Mouse (Mus musculus) ovary, postnatal 14 days (tissue): ENCODE results near the gene Mymk.
A peak's percentile ranks its signal among the peaks of the same experiment; 100 is the strongest.

Experiments used
- DNase-seq: peaks from one replicate; pipeline ENCODE4 v3.0.0; 2022; ENCODE audit warnings: low spot score

The Mymk gene

DNA sequence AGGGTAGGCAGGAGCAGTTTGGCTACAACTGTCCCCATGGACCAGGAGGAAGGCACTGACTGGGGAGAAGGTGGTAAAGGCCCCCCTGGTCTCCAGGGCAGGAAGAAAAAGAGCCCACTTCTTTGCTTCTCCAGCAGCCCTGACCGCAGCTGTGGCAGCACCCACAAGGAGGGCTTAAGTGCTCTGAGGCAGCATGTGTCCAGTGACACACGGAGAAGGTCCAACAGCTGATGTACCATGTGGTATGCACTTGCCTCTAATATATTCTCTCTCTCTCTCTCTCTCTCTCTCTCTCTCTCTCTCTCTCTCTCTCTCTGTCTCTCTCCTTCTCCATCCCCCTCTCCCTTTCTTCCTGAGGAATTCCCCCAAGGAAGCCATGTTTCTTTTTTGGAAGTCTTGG, at the start of gene Mymk:
TSS of gene Mymk (minus strand) at position 202 of the 400 bp plus-strand sequence.
- DNase-seq: no peak

DNA sequence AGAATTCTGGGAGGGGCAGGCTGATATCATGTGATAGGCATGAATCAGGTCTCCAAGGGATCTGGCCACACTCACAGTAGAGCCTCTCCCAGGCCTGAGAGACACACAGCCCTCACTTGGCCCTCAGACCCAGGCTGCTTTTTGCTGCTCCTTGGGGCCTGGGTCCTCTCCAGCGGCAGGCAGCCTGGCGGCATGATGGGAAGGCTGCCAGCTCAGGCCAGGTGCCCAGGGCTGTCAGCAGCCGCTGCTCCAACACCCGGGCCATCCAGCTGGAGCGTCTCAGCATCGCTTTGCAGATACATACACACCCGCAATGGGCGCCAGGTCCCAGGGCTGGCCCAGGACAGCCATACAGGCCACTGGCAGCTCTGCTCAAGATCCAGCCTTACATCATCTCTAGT, 48.3 kb upstream of the Mymk start:
- DNase-seq: no peak

- DNase-seq: no peak
Measured at GRCm38 (mm10) chr2:27119766-27120165, 47.8 kb upstream of the Mymk start.

DNA sequence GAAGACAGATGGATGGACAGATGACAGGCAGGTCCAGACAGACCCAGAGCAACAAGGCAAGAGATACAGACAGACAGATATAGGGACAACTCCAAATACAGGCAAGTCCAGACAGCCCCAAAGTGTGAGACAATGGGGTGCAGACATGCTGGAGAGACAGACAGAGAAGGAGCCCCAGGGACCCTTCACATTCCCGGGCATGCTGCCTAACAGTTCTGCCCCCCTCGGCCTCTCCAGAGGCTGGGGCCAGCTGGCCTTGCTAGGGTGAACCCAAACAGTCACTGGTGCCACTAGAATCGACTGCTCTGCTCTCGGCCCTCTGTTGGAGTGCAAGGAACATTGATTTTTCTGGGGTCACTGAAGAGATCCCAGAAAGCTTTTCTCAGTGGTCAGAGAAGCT, 46.5 kb upstream of the Mymk start:
- DNase-seq: no peak

GRCm38 (mm10) chr2:27114169-27114568, 42.2 kb upstream of the Mymk start:
- DNase-seq: no peak

DNA sequence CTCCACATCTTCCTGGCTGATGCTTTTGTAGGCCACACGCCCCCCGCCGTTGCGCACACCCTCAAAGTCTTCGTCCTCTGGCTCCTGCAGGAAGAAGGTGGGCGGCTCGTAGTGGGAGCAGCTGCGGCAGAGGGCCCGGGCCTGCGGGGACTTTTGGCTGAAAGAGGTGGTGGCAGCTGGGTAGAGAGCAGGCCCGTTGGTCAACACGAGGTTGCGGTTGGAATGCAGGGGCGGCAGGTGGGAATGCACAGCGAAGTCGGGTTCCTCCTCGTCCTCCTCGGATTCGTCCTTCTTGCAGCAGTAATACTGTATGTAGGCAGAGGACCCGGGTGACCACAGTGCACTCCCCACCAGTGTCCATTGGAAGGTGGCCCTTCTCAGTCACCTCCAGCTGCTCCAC, 40.6 kb upstream of the Mymk start:
- no peak for DNase-seq

DNA sequence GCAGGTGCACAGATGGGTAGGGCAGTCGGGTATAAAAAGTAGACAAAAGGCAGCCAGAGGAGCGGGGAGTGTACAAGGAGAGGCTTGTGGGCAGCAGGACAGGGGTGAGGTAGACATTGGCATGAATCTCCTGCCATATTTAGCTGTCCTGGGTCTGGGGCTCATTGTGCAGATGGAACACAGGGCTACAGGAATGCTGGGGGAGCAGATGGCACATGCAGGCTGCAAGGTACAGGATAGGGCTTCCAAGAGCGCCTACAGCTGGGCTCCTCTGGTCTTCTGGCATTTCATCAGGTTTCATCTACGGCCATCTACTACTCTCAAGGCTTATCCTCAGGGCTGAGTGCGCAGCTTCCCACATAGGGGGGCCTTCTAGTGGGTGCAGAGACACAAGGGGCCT, 37.1 kb upstream of the Mymk start:
- DNase-seq: no peak

GRCm38 (mm10) chr2:27108144-27108543, 36.2 kb upstream of the Mymk start:
- no peak for DNase-seq

GRCm38 (mm10) chr2:27106816-27107215, 34.8 kb upstream of the Mymk start:
- DNase-seq: no peak

- no peak for DNase-seq
Measured at GRCm38 (mm10) chr2:27103554-27103953, 31.6 kb upstream of the Mymk start.

GRCm38 (mm10) chr2:27097776-27098175, 25.8 kb upstream of the Mymk start:
- peak; percentile 30 for DNase-seq

DNA sequence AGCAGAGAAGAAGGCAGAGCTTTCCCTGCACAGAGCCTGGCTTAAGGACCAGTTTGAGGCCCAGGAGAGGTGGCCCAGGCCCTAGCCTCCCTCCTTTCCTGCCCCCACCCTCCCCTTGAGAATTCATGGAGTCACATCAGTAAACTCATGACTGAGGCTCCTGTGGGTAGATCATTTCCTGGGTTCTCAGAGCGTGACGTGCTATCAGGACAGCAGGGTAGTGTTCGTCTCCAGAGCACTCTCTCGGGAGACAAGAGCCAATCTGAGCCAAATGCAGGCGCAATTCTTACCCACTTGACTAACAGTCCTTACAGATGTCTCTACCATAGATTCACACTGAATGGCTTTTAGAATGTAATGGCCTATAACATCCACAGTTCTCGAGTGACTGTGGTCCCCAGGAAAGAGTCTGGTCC, 25.3 kb upstream of the Mymk start:
- DNase-seq: no peak

- no peak for DNase-seq
Measured at GRCm38 (mm10) chr2:27096341-27096981, 24.5 kb upstream of the Mymk start.

DNA sequence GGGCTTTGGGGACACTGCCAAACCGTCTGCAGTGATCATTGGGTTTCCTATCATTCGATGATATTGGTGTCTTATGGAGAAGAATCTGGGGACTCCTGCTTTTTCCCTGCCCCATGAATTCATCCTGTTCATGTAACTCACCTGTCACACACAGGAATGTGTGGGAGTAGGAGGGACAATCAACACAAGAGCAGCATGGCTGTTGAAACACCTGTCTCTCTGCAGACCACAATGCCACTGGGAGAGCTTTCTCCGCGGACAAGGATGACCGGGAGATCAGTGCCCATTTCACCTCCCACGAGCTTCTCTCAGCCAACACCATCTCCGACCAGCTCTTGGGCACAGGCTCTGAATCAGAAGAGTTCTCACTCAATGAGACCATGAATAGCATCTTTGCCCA, 23.2 kb upstream of the Mymk start:
- no peak for DNase-seq

- no peak for DNase-seq
Measured at GRCm38 (mm10) chr2:27089238-27089637, 17.3 kb upstream of the Mymk start.

GRCm38 (mm10) chr2:27088700-27089099, 16.7 kb upstream of the Mymk start:
- DNase-seq: no peak

DNA sequence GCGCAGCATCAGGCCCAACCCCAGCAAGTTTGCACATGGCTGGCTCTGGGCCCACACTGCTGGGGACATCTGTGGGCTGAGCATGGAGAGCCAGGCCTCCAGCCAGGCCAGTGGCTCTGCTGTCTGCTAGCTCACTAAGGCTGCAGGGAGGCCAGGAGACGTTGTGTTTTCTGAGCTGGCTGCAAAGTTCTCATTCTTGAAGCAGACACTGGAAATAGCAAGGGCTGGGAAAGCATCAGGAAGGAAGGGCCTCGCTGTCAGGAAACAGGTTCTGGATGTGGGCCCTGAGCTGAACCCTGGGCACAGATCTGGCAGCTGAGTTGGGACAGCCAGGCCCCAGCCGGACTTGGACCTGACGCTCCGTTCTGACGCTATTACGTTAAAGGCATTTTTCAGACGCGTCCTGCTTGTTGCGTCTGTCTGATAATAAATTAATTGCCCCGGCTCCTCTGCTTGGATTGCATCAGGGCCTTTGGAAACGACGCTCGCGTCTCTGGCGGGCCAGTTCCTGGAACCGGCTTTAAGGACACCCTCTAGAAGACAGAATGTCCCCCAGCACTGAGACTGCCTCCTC, 16.2 kb upstream of the Mymk start:
- no peak for DNase-seq

GRCm38 (mm10) chr2:27087581-27087980, 15.6 kb upstream of the Mymk start:
- DNase-seq: no peak

DNA sequence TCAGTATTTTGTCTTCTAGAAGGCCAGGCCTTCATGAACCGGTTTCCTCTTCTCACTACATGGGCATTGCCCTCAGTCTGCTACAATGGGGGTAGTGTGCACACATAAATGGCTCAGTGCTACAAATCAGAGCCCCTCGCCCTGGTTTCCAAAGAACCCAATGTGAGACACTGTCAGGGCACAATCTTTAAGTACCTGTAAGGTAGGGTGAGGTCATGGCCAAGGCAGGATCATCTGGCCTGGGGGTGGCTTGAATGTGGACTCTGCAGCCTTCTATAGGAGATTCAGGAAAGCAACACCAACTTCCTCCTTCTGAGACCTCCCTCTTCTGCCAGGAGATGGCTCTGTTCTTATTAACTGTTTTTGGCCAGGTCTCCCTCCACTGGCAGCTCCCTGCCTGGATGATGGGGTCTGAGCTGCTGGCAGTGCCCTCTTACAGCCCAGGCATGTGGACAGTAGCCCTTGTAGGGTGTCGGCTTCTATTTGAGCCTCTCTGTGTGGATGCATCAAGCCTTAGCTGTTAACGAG, 14.6 kb upstream of the Mymk start:
- no peak for DNase-seq

DNA sequence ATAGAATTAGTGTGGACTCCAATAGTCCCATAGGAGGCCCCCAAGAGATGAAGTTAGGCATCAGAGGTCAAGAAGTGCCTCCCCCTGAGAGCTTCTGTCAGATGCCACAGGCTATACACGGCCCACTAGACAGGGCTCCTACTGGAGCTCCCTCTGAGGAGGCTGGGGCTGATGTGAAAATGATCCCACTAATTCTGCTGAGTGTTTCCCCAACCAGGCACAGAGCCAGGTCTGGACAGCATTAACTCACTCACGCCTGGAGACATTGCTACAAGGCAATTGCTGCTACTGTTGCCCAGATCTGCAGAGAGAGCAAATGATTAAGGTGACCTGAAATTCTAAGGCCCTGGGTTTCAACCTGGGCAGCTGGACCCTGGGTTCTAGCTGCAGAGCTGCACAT, 13.8 kb upstream of the Mymk start:
- DNase-seq: no peak

DNA sequence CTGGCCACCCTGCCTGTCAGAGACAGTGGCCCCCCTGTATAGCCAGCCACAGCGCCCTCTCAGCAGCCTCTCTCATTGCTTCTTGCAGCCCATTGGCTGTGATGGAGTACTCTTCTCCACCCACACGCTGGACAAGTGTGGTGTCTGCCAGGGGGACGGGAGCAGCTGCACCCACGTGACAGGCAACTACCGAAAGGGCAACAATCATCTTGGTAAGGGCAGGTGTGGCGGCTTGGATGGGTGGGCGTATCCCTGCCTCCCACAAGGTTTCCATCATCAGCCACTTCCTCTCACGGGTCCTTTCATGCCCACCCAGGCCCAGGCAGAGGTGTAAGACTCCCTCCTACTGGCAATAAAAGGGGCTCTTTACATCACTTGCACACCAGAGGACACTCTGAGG, 13.0 kb upstream of the Mymk start:
- DNase-seq: no peak

DNA sequence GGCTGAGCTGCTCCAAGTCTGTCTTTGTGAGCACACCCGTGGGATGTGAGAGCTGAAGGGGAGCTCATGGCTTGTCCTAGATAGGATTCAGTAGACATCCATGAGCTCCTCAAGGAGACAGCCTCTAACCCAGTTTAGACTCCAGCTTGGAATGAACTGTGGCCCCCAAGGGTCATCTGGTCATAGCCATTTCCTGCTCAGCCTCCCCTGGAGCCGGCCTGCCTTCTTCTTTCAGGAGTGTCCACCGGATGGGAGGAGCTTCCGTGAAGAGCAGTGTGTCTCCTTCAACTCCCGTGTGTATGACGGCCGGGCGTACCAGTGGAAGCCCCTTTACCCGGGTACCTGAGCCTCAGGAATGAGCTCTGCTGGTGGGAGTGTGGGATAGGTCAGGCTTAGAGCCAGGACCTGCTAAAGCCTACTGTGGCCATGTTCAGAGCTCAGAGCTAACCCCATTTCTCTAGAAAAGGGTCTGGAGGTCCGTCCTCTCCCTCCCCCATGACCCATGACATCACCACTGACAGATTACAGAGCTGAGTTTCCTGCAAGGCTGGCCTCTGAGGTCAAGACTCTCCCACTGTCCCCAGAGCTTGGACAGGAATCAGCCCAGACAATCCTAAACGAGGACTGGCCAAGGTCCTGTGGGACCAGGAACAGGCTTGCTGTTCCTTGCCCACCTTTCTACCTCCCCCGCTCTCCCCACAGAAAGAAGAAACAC, 11.9 kb upstream of the Mymk start:
- no peak for DNase-seq

GRCm38 (mm10) chr2:27079649-27080048, 7.7 kb upstream of the Mymk start:
- no peak for DNase-seq
